Mouse (Mus musculus) liver, adult 2 months (tissue): ENCODE data around the gene Btbd3.

Source experiments
- CTCF ChIP-seq: fragments of 200-500 bp; IDR thresholded peaks from 2 replicates; pipeline ENCODE4 v1.5.1; 2011; ENCODE audit warnings: low read depth, low read length, control low read depth
- POLR2A ChIP-seq: fragments of 200-500 bp; IDR thresholded peaks from 2 replicates; pipeline ENCODE4 v1.6.1; 2011; ENCODE audit warnings: low read length, control low read depth; ENCODE audit not compliant: insufficient read depth; ENCODE audit errors: extremely low read depth

- TF ChIP-seq CTCF (no peak), POLR2A (no peak)
Observed at GRCm38 (mm10) chr2:138374556-138374955, 118.2 kb downstream of the Btbd3 start.
